Mouse (Mus musculus) heart, adult 2 months (tissue): ENCODE results near the gene Tusc1.

Experiments
- CTCF ChIP-seq: fragments of 200-600 bp; IDR thresholded peaks from 2 replicates; pipeline ENCODE4 v1.8.1; 2022; ENCODE audit warnings: antibody characterized with exemption, mild to moderate bottlenecking, moderate library complexity
- EP300 ChIP-seq: fragments of 200-500 bp; IDR thresholded peaks from 2 replicates; pipeline ENCODE4 v1.6.1; 2011; ENCODE audit warnings: low read depth, low read length, control low read depth; ENCODE audit not compliant: insufficient read depth

GRCm38 (mm10) chr4:93341568-93341967, 6.3 kb upstream of the Tusc1 start:
- no peak for TF ChIP-seq CTCF
- no peak for TF ChIP-seq EP300
